Mouse (Mus musculus) hindbrain, embryonic 11.5 days (tissue): Measurements from ENCODE around the gene Fbh1. TPM values are rescaled to one million over a fixed set of nuclear protein-coding genes. Genes with fewer than 3 reads are reported as not detected.
"Not testable (repeated sequence)": the region's sequence is repeated elsewhere in the genome, so short reads cannot be mapped to it uniquely, and the experiment has no call there.

Experiments
- ATAC-seq: fragments of 200-750 bp; cut with Nextera tagmentation; 2 replicates; pipeline ENCODE4 v1.8.0; 2017; ENCODE audit warnings: mild to moderate bottlenecking, moderate TSS enrichment, moderate library complexity; ENCODE audit not compliant: low FRiP score
- DNase-seq: peaks from one replicate; pipeline ENCODE4 v3.0.0-alpha.2; 2015; ENCODE audit warnings: low spot score
- H3K27ac ChIP-seq: fragments of 300-500 bp; sonication (generic); 2 replicates; pipeline ENCODE4 v1.5.1; 2014; ENCODE audit warnings: mild to moderate bottlenecking, low read depth, low read length
- H3K27me3 ChIP-seq: fragments of 300-500 bp; sonication (generic); 2 replicates; pipeline ENCODE4 v1.6.1; 2014; ENCODE audit warnings: mild to moderate bottlenecking, low read length, moderate library complexity, mixed read lengths; ENCODE audit not compliant: control insufficient read depth, insufficient read depth
- H3K36me3 ChIP-seq: fragments of 300-500 bp; sonication (generic); 2 replicates; pipeline ENCODE4 v1.6.1; 2014; ENCODE audit warnings: mild to moderate bottlenecking, low read length, moderate library complexity, mixed read lengths; ENCODE audit not compliant: control insufficient read depth, insufficient read depth
- H3K4me1 ChIP-seq: fragments of 300-500 bp; sonication (generic); replicated peaks from 2 replicates; pipeline ENCODE4 v1.6.1; 2014; ENCODE audit warnings: low read length, mixed read lengths; ENCODE audit not compliant: control insufficient read depth, insufficient read depth
- H3K4me2 ChIP-seq: fragments of 300-500 bp; sonication (generic); replicated peaks from 2 replicates; pipeline ENCODE4 v1.6.1; 2014; ENCODE audit warnings: mild to moderate bottlenecking, low read depth, low read length
- H3K4me3 ChIP-seq: fragments of 300-500 bp; sonication (generic); 2 replicates; pipeline ENCODE4 v1.5.1; 2014; ENCODE audit warnings: low read depth, low read length
- H3K9ac ChIP-seq: fragments of 300-500 bp; sonication (generic); 2 replicates; pipeline ENCODE4 v1.6.1; 2014; ENCODE audit warnings: low read depth, low read length
- H3K9me3 ChIP-seq: fragments of 300-500 bp; sonication (generic); 2 replicates; pipeline ENCODE4 v1.6.1; 2016; ENCODE audit warnings: low read length; ENCODE audit not compliant: control insufficient read depth
- WGBS: fragments of 180-500 bp; shearing (Covaris S2); extraction: QIAGEN DNeasy Blood & Tissue Kit; methylation state at CpG from one replicate; pipeline ENCODE4 v1.1.7; 2014; 5-methylcytosine and 5-hydroxymethylcytosine counted together
- polyA plus RNA-seq: library from polyadenylated mRNA; unstranded; fragments of >200 nt; fragmentation: Nextera tagmentation; extraction: Ambion mirVana; gene quantifications from 2 replicates; pipeline ENCODE4 v1.2.1, GENCODE M21; 2014

Gene Fbh1
- polyA plus RNA-seq, 1 experiment from 2014 or later, result 132 TPM

- not testable (repeated sequence) for H3K9me3 ChIP-seq, H3K27me3 ChIP-seq, H3K9ac ChIP-seq, ATAC-seq, H3K27ac ChIP-seq, H3K4me1 ChIP-seq, H3K4me2 ChIP-seq, H3K4me3 ChIP-seq, H3K36me3 ChIP-seq
- WGBS, result 58% methylated on average over 4 of the region's 4 CpGs
- peak; percentile 48 for DNase-seq
Observed at GRCm38 (mm10) chr2:11710101-11710500, 67.3 kb downstream of the Fbh1 start.

DNA sequence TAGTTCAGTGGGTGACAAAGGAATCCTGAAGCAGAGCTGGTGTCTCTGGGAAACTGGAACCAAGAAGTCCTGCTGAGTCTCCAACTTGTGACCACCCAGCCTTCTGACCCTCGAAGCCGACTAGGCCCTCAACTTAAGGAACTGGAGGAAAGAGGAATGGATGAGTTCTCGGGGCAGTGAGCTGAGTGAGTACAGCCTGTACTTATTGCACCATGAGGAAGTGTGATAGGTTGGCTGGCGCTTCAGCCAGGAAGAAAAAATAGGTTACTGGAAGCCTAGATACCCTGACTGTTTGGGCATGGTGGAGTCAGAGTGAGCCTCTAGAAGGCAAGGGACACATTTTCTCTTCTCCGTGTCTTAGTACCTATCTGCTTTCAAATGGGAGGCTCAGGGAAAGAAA lies 68.8 kb downstream of the Fbh1 start:
- ATAC-seq, result no peak
- no peak for DNase-seq
- 84% methylated on average over 5 of the region's 5 CpGs for WGBS

GRCm38 (mm10) chr2:11706746-11707065 lies 70.7 kb downstream of the Fbh1 start:
- DNase-seq (no peak), ATAC-seq (no peak; the same call in 1 of the 2 replicates)
- H3K27ac ChIP-seq, result no peak overlapping the region
- no peak overlapping the region for H3K4me3 ChIP-seq
- peaks cover 11% of the 10 kb centered on the region; the same call in 1 of the 2 replicates for H3K27me3 ChIP-seq
- 38% methylated on average over 6 of the region's 6 CpGs for WGBS
- H3K4me2 ChIP-seq, result no peak overlapping the region; the same call in 1 of the 2 replicates
- no peaks in the 10 kb centered on the region for H3K36me3 ChIP-seq
- H3K9me3 ChIP-seq, result no peaks in the 10 kb centered on the region
- H3K9ac ChIP-seq, result no peak overlapping the region
- no peaks in the 10 kb centered on the region for H3K4me1 ChIP-seq

More for the DNA sequence above, 68.8 kb downstream of the Fbh1 start:
- H3K4me3 ChIP-seq, result no peak overlapping the region
- H3K9me3 ChIP-seq, result no peaks in the 10 kb centered on the region
- peaks cover 11% of the 10 kb centered on the region; the same call in 1 of the 2 replicates for H3K27me3 ChIP-seq
- H3K4me1 ChIP-seq, result no peaks in the 10 kb centered on the region
- H3K27ac ChIP-seq, result no peak overlapping the region
- no peak overlapping the region for H3K4me2 ChIP-seq
- no peak overlapping the region for H3K9ac ChIP-seq
- H3K36me3 ChIP-seq, result no peaks in the 10 kb centered on the region

GRCm38 (mm10) chr2:11706030-11706745 lies 71.2 kb downstream of the Fbh1 start:
- WGBS, result 4% methylated on average over 28 of the region's 28 CpGs
- Histone ChIP-seq H3K4me3 (peak overlapping the region; percentile 53), H3K9ac (peak overlapping the region; percentile 42), H3K4me1 (no peaks in the 10 kb centered on the region), H3K9me3 (no peaks in the 10 kb centered on the region), H3K36me3 (no peaks in the 10 kb centered on the region), H3K27ac (no peak overlapping the region), H3K27me3 (peaks cover 11% of the 10 kb centered on the region; the same call in 1 of the 2 replicates), H3K4me2 (peak overlapping the region; percentile 94)
- ATAC-seq (peak; percentile 68; the same call in 1 of the 2 replicates), DNase-seq (peak; percentile 35)

DNA sequence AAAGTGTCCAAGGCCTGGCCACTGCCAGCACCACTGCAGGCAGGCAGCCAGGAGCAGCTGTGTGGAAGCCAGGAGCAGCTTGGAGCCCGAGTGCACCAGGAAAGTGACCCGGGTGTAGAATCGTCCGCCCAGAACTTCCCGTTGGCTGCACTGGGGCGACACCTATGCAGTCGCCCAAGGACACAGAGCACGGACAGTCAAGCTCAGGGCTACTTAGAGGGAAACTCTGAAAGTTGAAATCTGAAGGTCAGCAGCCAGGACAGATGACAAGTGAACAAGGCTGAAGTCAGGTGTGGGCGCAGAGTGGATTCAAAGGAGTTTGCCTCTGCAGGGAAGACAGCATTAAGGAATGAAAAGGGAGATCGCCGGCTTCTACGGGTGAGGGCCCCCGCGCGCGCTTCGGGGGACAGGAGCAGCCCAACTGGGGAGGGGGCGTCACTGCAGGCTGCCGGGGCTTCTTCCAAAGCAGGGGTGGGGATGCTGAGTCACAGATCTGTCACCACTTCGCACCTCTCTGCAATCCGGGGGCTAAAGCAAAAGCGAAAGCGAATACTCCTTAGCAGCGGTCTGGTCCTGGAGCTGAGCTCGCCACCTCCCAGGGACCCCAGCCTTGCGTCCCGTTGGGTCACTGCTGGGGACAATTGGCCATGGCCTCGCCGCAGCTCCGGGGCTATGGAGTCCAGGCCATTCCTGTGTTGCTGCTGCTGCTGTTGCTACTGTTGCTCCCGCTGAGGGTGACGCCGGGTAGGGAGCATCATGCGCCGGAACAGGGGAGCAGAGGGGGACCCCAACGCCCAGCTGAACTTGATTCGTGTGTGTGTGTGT lies 72.0 kb downstream of the Fbh1 start, which contains the start of gene Il15ra:
TSS of gene Il15ra (plus strand) at position 90 of the 825 bp plus-strand sequence.
- no peaks in the 10 kb centered on the region for H3K4me1 ChIP-seq
- peaks cover 11% of the 10 kb centered on the region; the same call in 1 of the 2 replicates for H3K27me3 ChIP-seq
- no peaks in the 10 kb centered on the region for H3K9me3 ChIP-seq
- DNase-seq (peak; percentile 54), ATAC-seq (peak; percentile 69)
- 0% methylated on average over 37 of the region's 37 CpGs for WGBS
- peak within 1 kb of the TSS; percentile 42 for H3K9ac ChIP-seq
- peak within 1 kb of the TSS; percentile 53 for H3K4me3 ChIP-seq
- H3K4me2 ChIP-seq, result peak within 1 kb of the TSS; percentile 94
- H3K27ac ChIP-seq, result no peak within 1 kb of the TSS
- H3K36me3 ChIP-seq, result no peaks in the 10 kb centered on the region

GRCm38 (mm10) chr2:11699905-11700304 lies 77.5 kb downstream of the Fbh1 start:
- Histone ChIP-seq H3K9ac (no peak overlapping the region), H3K4me3 (no peak overlapping the region), H3K27ac (no peak overlapping the region), H3K4me1 (no peaks in the 10 kb centered on the region), H3K9me3 (no peaks in the 10 kb centered on the region), H3K4me2 (no peak overlapping the region), H3K36me3 (no peaks in the 10 kb centered on the region), H3K27me3 (no peaks in the 10 kb centered on the region)
- ATAC-seq, result no peak
- 90% methylated on average over 2 of the region's 2 CpGs for WGBS
- DNase-seq, result no peak

GRCm38 (mm10) chr2:11698994-11699393 lies 78.4 kb downstream of the Fbh1 start:
- ATAC-seq, result no peak
- H3K27ac ChIP-seq, result no peak overlapping the region

GRCm38 (mm10) chr2:11695867-11696266 lies 81.5 kb downstream of the Fbh1 start:
- Histone ChIP-seq H3K9me3 (no peaks in the 10 kb centered on the region), H3K4me3 (no peak overlapping the region), H3K9ac (no peak overlapping the region), H3K36me3 (no peaks in the 10 kb centered on the region), H3K4me1 (no peaks in the 10 kb centered on the region), H3K27me3 (no peaks in the 10 kb centered on the region), H3K27ac (no peak overlapping the region), H3K4me2 (no peak overlapping the region)
- DNase-seq (no peak), ATAC-seq (no peak)
- 76% methylated on average over 2 of the region's 2 CpGs for WGBS

More at GRCm38 (mm10) chr2:11698994-11699393, 78.4 kb downstream of the Fbh1 start:
- 49% methylated on average over 5 of the region's 5 CpGs for WGBS
- no peaks in the 10 kb centered on the region for H3K27me3 ChIP-seq
- H3K36me3 ChIP-seq, result no peaks in the 10 kb centered on the region
- no peak overlapping the region for H3K4me2 ChIP-seq
- no peak for DNase-seq
- no peak overlapping the region for H3K9ac ChIP-seq
- H3K9me3 ChIP-seq, result no peaks in the 10 kb centered on the region
- no peaks in the 10 kb centered on the region for H3K4me1 ChIP-seq
- no peak overlapping the region for H3K4me3 ChIP-seq
